Mouse (Mus musculus) gastrocnemius, adult 18-20 months (tissue): Measurements from ENCODE around the gene Slc29a1. TPM values are rescaled to one million over a fixed set of nuclear protein-coding genes. Genes with fewer than 3 reads are reported as not detected.
"Not testable (repeated sequence)": the region's sequence is repeated elsewhere in the genome, so short reads cannot be mapped to it uniquely, and the experiment has no call there.

ENCODE experiments used
- DNase-seq: peaks from one replicate; pipeline ENCODE4 v3.0.0; 2021; ENCODE audit warnings: low spot score
- long read RNA-seq, 2 experiments: library from polyadenylated mRNA; stranded (forward); transcript quantifications; one replicate each; pipeline ENCODE4 v2.0.0; 2021
- total RNA-seq, 2 experiments: library from RNA; stranded (reverse); gene quantifications; 2 replicates each; pipeline ENCODE4 v1.2.3; 2021

Slc29a1 gene
- 10 to 100 TPM; 31.9 to 32.4 TPM for total RNA-seq
- long read RNA-seq, experiment 1, transcript Slc29a1-204 (12 exons, 2,216 nt) = minor isoform, 5 of 73 reads
- long read RNA-seq, experiment 1, transcript Slc29a1-202 (13 exons, 1,988 nt) = major isoform, 6 of 73 reads
- long read RNA-seq, experiment 1, partial matches to known transcripts = 11 of 73 reads
- long read RNA-seq, experiment 1, other reads (novel, unspliced or antisense) = 48 of 73 reads
- long read RNA-seq, experiment 2, transcript Slc29a1-204 (12 exons, 2,216 nt) = minor isoform, 6 of 64 reads
- long read RNA-seq, experiment 2, transcript Slc29a1-202 (13 exons, 1,988 nt) = major isoform, 7 of 64 reads
- long read RNA-seq, experiment 2, partial matches to known transcripts = 6 of 64 reads
- long read RNA-seq, experiment 2, other reads (novel, unspliced or antisense) = 43 of 64 reads

DNA sequence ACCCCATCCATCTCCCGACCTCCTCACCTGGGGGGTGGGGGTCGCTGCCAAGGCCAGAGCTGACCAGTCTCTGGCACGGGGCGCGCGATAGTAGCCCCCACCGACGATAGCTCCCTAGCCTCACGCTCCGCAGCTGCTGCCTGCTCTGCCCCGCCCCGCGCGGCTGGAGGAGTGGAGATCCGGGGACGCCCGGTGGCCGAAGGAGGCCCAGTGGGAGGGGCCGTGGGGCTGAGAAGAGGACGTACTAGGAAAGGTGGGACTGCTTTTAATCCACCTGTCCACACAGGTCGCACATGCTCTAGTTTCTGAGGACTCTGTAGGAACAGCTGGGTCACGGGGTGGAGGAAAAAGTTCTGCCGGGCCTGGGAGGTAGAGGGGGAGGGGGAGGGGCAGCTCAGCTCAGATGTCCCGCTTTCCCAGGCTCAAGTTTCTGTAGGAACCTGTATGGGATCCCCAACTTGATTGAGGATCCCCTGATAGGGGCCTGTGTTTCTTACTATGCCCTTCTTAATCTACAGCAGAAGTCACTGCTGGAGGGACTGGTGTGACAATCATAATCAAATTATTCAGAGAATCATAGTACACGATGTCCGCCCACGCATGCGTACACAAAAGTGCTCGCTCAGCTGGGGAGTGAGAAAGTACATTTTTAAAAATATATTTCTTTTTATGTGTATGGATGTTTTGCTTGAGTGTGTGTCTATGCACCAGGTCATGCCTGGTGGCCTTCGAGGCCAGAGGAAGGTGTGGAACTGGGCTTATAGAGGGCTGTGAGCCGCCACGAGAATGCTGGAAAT is at the start of gene Slc29a1:
Gene Slc29a1 (minus strand): TSS at position 161 of the 797 bp plus-strand sequence.
- DNase-seq = peak; percentile 76

DNA sequence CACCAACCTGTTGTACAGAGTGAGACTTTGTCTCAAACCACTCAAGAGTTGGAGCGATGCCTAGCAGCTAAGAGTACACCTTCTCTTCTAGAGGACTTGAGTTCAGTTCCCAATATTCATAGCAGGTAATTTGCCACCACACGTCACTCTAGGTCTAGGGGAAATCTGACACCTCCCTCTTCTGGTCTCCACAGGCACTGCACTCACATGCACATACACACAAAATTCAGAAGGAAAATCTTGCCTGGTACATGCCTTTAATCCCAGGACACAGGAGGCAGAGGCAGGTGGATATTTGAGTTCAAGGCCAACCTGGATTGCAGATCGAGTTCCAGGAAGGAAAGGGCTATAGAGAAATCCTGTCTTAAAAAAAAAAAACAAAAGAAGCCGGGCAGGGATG is 44.8 kb upstream of the Slc29a1 start:
- no peak for DNase-seq

DNA sequence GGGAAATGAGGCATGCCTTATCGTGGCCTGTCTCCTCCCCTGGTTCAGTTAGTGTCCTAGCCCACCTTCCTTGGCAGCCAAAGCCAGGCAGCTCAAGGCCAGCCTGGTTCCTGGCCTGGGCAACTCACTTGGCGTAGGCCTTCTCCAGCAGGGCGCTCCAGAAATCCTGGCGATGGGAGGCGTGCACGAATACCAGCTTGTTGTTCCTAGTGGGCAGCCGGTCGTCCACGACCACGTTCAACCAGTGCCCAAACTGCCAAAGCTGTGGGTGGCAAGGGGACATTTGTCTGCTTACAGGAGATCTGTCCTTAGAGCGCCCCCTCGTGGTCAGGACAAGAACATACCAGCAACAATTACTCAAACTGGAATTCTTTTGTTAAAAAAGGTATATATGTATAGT is 43.3 kb upstream of the Slc29a1 start:
- DNase-seq = peak; percentile 62

DNA sequence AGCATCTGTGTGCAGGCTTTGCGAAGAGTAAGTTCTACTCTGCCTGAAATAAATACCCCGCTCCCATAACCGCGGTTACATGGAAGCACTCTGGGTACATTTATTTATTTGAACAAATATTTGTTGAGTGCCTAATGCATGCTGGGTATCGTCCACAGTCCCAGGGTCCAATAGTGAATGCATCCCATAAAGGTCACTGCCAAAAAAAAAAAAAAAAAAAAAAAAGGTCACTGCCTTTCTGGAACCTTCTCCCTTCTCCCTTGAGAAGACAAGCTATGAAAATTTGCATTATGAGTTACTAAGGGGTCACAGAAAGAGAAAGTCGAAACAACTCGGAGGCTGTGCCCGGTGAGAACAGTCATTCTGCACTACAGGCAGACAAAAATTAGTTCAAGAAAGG is 42.6 kb upstream of the Slc29a1 start:
- DNase-seq = no peak

DNA sequence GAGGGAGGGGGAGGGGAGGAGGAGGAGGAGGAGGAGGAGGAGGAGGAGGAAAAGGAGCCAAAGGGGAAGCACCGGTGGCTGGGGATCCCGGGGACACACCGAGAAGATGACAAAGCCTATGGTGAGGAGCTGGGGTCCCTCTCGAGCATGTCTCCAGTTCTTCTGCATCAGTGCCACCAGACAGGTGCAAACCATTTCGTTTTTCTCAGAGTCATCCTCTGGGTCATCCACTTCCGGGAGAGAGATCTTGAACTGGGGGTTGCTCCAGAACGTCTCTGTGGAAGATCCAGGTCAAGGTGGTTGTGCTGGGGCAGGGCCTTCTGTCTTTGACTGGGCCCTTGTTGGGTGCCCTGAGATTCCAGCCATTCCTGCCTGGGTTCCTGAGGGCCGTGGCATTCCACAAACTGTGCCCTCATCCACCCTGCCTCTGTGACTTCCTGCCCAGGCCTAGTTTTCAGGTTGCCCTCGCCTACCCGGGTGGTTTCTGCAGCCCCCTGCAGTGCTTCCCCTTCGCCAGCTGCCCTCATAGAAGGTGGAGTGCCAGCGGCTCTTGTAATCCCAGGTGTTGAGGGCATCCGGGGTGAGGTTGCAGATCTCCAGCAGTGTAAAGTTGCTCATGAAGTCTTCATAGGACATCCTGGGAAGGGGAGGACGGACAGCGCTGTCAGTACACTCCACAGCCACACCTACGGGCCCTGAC is 39.3 kb upstream of the Slc29a1 start:
- no peak for DNase-seq

DNA sequence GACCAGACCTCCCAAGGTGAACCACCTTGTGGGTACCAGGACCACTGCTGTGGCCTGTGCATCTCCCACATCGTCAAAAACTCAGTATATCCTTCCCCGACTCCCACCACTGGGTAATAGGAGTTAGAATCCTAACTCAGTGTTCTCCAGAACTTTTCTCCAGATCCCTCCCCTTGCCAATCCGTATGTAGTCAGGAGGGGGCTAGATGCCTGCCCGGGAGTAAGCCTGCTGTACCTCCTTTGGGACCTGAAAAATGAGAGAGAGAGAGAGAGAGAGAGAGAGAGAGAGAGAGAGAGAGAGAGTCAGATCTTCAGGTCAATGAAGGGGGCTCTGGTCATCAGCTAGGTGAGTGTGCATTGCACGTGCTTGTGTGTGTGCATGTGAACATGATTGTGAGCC is 34.6 kb upstream of the Slc29a1 start:
- DNase-seq = no peak

DNA sequence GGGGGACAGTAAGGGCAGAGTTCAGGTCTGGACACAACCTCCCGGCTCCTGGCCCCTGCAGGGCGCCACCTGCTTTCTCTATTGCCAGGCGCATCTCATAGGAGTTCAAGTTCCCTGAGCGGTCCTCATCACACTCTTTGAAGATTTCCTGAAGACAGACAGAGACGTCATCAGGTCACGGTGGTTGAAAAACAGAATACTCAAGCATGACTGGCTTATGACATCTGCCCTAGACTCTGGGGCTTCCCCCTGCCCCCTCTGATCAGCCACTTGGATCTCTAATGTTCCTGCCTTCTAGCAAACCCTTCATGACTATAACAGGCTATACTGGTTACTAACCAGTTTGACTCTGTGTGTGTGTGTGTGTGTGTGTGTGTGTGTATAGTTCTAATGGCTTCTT is 32.5 kb upstream of the Slc29a1 start:
- DNase-seq = no peak

DNA sequence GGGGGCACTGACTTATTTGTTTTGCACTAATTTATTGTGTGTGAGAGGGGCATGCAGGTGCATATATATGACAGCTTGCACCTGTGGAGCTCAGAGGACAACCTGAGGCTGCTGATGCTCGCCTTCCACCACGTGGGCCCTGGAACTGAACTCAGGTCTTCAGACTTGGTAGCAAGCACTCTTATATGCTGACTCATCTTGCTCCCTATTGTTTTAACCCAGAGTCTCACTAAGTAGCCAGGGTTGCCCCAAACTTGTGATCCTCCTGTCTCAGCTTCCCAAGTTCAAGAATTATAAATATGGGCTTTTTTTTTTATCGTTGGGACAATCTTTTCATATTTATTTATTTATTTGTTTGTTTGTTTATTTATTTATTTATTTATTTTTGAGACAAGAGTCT is 31.6 kb upstream of the Slc29a1 start:
- DNase-seq = no peak

DNA sequence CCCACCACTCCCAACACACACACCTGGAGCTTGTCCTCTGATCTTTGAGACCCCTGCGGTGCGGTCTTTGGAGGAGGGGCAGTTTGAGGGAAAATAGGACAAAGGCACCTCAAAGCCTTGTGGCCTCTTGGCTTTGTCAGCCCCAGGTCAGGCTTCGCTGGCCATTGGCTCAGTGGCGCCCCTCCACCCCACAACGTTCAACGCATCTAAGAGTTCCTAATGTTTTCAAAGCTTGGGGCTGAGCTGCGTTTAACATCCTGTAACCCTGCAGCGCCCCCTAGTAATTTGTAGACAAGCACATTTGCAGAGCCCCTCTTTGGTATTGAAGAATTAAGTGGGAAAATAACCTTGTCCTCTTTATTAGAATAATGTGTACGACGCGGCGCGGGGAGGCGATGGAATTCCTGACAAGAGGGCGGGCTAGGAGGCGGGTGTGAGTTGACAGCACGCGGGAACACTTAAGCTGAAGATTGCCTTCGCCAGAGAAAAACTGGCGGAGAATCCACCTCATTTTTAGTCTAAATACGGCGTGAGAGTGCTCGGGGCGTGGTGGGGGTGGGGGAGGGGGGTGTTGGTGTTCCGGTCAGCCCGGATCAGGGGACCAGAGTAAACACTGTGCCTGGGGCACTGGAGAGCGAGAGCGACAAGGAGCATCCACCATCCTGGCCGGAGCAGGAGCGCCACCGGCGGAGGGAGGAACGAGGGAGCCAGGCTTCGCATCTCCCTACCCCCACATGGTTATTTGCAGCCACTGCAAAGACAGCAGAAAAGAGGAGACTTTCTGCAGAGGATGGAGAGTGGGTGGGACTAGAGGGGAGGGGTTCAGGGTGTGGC is 30.7 kb upstream of the Slc29a1 start:
- DNase-seq = peak; percentile 79

DNA sequence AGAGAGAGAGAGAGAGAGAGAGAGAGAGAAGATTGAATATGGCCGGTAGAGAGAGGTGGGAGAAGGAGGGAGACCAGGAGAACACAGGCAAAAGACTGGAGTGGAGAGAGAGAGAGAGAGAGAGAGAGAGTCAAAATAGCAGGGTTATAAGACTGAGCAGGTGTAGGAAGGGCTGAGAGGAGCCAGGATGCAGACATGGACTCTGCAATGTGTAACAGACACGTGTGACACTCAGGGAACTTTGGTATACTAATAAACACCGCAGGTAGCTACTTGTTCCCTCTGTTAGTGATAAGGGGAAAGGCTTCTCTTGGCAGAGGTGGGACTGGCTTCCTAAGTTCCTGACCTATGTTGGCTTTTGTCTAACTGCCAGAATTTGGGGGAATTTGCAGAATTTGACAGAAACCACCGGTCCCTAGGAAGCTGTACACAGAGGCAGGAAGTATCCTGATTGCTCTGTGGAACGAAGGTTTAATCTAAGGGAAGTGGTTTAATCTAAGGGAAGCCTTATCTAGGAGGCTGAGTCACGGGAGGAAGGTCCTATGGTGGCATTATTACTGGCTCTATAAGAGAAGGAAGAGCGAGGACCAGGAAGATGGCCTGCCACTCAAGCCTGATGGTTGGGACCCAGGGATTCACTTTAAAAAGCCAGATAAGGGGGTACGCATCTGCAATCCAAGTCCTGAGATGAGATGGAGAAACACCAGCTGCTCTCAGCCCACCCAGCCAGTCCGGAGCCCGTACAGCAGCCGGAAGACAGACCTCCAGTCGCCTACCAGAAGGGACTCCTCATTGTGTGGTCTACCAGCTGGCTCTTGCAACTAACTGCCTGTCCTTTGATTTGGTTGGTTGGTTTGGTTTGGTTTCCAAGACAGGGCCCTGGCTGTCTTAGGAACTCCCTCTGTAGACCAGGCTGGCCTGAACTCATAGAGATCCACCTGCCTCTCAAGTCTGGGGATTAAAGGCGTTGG is 29.8 kb upstream of the Slc29a1 start:
- DNase-seq = no peak

DNA sequence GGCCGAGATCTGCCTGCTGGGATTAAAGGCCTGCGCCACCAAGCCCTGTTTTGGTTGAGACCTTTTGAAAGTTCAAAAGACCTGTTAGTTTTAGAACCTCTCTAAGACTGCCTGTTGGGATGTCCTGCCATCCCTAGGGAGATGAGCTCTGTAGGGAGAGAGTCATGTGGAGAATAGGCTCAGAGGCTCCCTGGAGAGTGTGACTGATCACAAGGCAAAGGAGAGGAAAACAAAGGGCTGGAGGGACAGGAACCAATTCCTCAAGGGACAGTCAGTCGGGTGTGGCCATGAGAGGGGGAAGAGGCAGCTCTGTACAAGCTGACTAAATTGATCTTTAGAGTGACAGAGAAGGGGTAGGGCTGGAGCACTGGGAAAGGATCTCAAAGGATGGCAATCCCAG is 28.8 kb upstream of the Slc29a1 start:
- no peak for DNase-seq

DNA sequence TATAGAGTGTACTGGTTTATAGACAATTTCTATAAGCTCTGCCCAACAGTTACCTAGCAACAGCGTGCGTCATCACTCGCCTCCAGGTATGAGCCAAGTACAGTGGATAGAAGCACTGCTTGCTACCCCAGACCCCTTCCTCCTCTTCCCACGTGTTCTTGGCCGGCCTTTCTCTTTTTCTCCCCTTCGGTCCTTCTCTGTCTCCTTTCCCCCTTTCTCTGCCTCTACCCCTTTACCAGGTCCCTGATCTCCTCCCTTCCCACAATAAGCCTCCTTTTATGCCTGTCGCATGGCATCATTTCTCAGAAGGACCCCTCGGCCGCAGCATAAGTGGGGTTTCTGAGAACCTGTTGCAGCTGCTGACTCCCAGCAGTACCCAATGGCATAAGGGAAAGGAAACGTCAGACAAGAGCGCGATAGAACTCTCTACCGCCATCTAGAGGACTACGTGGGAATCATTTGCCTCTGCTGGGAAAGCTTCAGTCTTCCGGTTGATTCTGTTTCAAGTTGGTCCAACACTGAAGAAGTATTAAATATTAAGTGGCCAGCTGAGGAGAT is 27.2 kb upstream of the Slc29a1 start:
- peak; percentile 83 for DNase-seq

DNA sequence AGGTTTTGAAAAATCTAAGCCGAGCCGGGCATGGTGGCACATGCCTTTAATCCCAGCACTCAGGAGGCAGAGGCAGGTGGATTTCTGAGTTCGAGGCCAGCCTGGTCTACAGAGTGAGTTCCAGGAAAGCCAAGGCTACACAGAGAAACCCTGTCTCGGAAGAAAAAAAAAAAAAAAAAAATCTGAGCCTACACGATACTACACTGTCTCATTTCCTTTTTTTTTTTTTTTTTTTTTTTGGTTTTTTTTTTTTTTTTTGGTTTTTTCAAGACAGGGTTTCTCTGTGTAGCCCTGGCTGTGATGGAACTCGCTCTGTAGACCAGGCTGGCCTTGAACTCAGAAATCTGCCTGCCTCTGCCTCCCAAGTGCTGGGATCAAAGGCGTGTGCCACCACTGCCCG is 24.0 kb upstream of the Slc29a1 start:
- not testable (repeated sequence) for DNase-seq

DNA sequence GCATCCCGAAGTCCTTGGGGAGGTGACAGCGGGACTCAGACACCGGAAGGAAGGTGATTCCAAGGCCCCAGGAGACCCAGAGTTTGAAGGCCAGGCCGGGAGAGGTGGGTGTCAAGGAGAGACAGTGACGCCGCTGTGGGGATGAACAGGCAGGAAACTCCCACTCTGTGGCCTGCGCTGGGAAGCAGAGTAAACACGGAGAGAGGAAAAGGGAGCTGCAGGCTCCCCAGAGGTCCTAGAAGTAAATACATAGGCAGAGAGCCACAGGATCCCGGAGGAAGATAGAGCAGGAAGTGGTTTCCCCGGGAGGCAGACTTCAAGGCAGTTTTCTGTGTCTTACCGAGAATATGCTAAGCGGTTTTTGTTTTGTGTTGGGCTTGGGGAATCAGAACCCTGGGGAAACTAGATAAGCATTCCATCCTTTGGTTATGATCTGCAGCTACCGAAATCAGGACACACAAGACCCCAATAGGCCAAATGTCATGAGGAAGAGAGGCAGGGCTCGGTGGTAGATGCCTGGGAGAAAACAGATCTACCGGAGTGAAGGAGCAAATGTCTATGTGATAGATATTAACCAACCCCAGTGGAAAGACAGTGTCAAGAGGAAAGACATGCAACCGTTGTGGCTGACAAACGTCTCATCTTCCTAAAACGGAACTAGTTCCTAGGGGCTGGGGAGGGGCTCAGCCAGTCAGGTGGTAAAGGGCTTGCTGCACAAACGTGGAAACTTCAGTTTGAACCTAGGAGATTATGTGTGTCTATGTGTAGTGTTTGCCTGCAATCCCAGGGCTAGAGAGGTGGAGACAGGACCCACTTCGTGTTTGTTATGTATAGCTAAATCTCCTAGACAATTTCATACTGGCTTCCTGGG is 20.2 kb upstream of the Slc29a1 start:
- DNase-seq = no peak

DNA sequence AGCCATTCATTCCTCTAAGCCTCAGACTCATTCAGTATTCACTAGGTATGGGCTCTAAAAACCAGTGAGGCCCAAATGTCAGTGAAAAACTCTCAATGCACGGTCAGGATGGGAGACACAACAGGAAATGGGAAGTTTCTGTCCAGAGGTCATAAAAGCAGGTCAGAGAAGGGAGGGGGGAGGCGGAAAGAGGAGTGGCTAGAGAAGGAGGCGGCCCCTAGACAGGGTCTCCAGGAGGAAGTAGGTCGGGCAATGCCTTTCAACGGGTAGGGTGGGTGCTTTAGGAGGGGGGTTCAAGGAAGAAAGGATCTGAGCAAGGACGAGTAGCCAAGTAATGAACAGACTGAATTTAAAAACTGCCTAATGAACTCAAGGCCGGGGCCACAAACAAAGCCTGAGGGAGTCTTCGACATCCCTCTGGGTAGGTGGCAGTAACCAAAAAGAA is 19.6 kb upstream of the Slc29a1 start:
- peak; percentile 60 for DNase-seq

DNA sequence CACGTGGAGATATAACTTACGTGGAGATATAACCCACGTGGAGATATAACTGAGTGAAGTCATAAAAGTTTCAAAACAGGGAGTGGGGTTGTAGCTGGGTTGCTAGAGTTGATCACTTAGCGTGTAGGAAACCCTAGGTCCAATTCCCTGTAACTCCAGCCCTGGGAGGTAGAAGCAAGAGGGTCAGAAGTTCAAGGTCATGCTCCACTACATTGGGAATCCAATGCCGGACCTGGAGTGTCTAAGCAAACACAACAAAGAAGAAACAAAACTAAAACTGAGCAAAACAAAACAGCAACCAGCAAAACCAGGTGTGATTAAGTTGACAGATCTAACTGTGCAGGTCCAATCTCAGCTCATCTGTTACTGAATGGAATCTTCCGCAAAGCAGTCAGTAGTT is 18.2 kb upstream of the Slc29a1 start:
- DNase-seq = no peak

DNA sequence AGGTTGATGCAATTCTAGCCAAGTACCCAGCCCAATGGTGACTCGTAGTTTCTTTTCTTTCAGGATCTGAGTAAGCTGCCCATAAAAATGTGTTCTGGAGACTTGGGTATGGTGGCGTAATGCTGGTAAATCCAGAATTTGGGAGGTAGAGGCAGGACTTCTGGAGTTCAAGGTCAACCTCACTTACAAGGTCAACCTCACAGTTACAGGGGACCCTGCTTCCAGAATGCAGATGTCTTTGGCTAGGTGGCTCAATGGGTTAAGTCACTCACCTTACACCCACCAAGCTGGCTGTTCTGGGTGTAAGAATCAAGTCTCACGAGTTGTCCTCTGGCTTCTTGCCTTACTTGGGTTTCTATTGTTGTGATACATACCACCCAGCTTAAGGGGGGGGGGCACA is 17.3 kb upstream of the Slc29a1 start:
- DNase-seq = no peak

DNA sequence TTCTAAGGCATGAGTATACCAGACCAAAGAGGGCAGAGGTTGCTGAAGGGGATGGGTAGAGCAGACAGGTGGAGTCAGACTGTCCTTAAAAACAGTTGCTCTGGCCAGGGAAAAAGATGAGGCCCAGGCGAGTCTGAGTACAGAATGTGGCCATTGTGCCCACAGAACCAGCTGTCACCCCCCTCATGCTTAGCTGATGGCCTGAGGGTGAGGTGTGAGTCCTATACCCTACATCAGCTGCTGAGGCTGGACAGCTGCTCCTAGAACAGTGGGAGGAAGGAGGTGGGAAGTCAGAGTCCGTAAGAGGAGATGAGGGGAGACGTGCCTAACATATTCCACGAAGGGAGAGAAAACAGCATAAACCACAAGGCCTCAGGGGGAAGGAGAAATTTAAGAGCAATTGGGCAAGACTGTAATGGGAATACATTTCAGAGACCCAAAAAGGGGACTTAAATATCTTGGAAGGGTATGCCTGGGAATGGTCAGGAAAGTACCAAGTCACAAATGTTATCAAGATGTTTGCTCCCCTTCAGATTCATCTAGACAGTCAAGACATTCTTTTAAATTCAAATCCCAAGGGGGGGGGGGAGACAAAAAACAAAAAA is 16.7 kb upstream of the Slc29a1 start:
- DNase-seq = no peak
